Mouse (Mus musculus) layer of hippocampus, postnatal 10 days (tissue): ENCODE data around the gene Ubac1. TPM values are rescaled to one million over a fixed set of nuclear protein-coding genes. Genes with fewer than 3 reads are reported as not detected.

Experiments used
- DNase-seq, 2 experiments: peaks; one replicate each; pipeline ENCODE4 v3.0.0; 2021; ENCODE audit warnings: low spot score in 2 of 2
- total RNA-seq, 2 experiments: library from RNA; stranded (reverse); gene quantifications; 2 replicates each; pipeline ENCODE4 v1.2.3; 2021

Ubac1 gene
- total RNA-seq, 2 experiments from 2014 or later, result 70.1 to 70.8 TPM

DNA sequence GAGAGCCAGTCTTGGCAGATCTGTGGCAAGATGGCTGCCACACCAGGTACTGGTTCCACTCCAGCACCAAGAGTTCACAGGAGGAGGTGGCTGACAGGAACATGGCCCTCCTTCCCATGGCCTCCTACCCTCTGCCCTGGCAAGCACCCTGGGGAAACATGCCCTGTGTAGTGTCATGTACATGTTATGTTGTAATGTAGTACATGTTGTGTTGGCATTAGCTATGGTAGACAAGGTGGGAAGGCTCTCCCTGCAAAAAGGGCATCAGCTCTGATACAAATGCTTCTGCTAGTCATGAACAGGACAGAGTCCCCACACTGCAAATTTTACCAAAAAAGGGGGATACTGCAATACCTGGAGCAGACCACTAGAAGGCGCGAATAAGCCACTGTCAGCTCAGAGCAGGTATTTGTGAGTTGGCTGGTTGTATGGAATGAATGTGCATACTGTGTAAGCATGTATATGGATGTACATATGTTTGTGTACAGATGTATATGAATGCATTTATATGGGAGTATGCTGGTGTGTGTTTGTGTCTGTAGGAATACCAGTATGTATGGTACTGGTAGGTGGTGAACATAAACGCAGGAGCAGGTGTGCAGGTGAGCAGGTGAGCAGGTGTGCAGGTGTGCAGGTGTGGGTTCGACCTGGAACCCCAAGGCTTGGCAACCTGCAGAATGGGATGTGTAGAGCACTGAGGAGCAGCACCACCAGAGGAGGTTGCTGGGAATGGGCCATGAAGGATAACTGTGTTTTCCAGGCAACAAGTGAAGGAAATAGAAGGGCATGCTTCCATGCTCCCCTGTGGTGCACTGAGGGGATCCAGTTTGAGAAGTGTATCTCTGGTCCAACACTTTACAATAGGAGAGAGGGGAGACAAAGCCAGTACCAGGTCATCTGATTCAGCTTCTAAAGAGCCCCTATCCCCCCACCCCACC, 2.9 kb upstream of the Ubac1 start:
- DNase-seq, result peak; percentile 49 to 69

GRCm38 (mm10) chr2:26022626-26023025, 1.1 kb upstream of the Ubac1 start:
- no peak for DNase-seq

- no peak for DNase-seq
Observed at GRCm38 (mm10) chr2:26022258-26022565, 665 bp upstream of the Ubac1 start.

DNA sequence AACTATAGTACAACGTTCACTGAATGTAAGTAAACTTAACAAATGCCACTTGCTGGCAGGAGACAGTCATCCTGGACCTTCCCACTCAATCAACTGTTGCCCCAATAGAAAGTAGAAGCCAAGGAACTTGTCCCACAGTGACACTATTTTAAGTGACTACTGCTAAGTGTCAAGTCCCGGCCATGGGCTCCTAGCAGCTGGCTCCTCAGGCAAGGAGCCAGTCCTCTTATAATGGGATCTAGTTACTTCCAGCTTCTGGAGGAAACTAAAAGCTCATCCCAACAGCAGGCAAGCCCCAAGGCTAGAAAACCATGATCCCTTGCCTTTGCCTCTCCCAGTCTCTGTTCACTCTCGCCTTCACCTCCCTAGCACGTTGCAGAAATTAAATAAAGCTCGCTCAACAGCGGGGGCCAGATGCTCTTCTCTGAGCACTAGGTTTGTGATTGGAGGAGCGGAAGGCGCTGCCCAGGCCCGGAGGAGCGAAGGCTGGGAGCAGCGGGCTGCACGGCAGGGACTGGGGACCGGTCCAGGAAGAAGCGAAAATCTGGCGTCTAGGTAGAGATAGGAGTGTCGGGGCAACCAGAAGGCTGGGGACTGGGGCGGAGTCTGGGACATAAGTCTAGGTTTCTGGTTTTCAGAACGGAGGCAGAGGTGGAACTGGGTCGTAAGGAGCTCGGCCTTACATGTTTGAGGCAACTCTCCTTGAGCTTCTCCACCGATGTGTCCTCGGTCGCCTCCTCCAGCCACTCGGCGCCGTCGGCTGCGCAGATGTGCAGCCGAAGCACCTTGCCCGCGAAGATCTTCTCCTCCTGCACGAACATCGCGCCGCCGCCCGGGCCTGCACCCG, 610 bp downstream of the Ubac1 start:
- DNase-seq, result peak; percentile 53 to 63

- DNase-seq, result no peak
Observed at GRCm38 (mm10) chr2:26019923-26020322, 1.6 kb downstream of the Ubac1 start.

DNA sequence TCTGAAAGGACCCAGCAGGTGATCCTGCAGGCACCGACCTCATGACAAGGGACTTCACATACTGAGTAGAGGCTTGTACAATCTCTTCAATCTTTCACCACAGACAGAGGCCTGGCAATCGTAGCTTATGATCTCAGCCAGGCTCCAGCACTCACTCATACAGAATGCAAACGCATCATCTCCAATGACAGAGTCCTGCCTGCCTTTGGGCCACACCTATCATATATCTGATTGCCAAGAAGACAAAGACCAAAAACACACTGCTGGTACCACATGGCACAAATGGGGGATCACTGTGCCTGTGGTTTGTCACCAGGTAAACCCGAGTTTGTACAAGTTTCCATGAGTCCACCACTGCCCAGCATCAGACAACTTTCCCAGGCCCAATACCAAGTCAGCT, 4.2 kb downstream of the Ubac1 start:
- no peak for DNase-seq

DNA sequence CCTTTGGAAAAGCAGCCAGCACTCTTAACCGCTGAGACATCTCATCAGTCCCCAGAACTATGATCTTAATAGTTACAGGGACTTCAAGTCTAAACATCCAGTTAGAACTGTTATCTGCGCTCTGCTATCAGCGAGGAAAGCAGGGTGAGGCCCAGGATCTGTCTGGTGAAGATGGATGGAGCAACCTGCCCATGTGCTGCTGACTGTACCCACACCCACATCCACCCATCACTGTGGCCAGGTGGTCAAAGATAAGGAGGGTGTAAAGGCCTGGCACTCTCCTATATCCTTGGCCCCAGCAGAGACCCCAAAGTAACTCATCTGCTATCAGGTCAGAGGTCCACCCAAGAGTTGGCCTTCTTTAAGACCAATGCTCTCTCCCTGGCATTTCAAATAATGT, 7.9 kb downstream of the Ubac1 start:
- no peak for DNase-seq

DNA sequence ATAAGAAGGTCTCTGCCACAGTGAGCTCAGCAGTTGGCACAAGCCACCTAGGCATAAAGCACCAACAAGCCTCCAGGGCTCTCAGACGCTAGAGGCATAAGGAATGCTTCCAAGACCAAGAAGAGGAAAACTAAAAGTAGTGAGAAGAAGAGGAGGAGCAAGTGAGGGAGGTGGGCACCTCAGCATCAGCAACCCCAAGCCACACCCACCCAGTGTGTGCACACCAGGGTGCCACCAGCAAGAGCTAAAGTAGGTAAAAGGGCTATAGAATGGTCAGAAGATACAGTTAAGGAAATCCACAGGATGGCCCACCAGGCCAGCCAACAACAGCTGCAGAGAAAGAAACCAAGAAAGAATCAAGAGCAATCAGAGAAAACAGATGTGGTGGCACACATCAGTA, 10.1 kb downstream of the Ubac1 start:
- DNase-seq, result no peak

DNA sequence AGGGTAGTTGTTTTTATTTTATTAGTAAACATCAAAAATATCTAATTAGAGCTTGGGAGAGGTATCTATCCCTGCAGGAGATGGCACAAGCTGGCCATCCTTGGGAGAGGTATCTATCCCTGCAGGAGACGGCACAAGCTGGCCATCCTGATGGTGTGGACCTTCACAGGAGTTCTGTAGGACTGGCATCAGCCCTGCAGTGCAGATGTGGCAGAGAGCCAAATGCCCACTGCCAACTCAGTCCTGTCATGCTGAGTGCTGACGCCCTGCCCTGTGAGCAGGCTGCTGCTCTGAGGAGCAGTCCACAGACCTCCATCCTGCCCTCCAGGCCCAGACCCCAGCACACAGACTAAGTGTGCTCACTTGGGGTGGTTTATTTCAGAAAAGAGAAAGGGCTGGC, 19.5 kb downstream of the Ubac1 start:
- no peak for DNase-seq

DNA sequence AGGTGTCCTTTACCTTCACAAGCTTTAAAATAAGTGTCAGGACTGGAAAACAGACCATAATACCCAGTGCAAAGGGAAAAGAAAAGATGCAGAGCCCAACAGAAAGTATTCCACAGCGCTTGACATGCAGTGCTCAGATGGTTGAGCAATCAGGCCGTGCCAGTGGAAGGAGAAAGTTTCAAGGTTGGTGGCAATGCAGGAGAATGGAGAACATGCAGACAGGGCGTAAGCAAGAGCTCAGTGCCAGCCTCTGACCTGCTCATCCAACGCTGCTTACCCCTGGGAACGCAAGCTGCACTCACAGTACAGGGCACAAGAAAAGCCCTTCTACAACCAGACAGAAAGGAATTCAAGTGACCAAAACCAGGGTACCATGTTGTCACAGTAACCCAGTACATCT, 20.4 kb downstream of the Ubac1 start:
- no peak for DNase-seq

DNA sequence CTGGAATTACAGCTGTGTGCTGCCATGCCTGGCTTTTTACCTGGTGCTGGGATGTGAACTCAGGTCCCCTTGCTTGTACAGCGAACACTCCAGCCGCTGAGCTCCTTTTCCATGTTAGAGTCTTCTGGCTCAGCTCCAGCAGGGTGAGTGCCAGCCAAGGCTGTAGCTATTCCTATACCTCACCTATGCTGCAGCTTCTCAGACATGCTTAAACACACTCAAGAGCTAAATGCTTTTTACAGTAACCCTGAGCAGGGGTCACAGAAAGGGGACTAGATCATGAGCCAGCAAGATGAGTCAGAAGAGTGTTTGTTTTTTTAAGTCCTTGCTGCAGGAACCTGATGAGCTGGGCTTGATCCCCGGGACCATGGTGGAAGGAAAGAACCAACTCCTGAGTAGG, 23.8 kb downstream of the Ubac1 start:
- no peak for DNase-seq

GRCm38 (mm10) chr2:25994791-25995190, 26.8 kb downstream of the Ubac1 start:
- no peak for DNase-seq

DNA sequence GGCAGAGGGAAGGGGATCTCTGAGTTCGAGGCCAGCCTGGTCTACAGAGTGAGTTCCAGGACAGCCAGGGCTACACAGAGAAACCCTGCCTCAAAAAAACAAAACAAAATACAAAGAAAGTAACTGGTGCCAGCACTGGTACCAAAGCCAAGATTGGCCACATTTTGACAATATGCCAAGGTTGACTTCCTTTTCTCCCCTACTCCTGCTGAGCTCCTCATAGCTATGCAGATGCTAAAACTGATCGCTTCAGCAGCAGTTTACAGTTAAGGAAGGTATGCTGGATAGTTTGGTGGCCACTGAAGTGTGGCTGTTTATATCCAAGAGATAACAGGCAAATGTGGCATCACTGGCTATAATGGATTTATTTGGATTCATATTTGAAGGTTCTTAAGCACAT, 29.3 kb downstream of the Ubac1 start:
- no peak for DNase-seq

GRCm38 (mm10) chr2:25989651-25990050, 31.9 kb downstream of the Ubac1 start:
- DNase-seq, result no peak

- no peak for DNase-seq
Observed at GRCm38 (mm10) chr2:25987817-25988216, 33.7 kb downstream of the Ubac1 start.

- no peak for DNase-seq
Observed at GRCm38 (mm10) chr2:25986601-25987000, 34.9 kb downstream of the Ubac1 start.

DNA sequence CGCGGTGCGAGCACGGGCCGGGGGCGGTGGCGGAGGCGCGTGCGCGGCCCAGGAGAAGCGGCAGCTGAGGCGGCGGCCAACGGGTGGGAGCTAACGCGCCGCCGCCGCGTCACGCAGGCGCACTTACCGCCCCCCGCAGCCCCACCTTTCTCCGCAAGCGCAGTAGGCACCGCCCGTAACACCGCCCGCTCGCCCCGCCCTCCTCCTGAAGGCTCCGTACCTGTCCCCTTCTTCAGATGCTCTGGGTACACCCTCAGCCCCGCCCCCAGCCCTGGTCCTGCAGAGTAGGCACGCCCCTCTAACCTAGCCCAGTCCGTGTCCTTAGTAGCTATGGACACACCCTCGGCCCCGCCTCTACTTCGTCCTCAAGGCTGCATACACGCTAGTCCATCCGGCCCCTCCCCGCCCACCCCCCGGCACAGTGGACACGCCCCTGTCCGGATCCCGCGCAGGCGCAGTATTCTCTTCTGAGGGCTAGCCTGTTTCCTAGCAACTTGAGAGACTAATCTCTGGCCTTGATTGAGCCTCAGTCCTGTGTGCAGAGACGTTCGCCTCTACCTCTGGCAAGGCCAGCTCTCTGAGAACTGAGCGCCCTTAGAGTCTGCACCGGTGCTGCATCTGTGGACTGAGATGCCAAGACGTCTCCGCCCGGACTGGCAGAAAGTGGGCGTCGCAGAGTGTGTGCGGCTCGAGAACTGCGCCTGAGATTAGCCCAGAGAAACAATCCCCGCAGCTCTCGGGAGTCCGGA, 38.2 kb downstream of the Ubac1 start, which contains the start of gene Camsap1:
Gene Camsap1 (minus strand): TSS at position 124 of the 749 bp plus-strand sequence.
- peak; percentile 98 to 99 for DNase-seq

GRCm38 (mm10) chr2:25982426-25983091, 39.0 kb downstream of the Ubac1 start:
- peak in 1 of 2 experiments; percentile 50 for DNase-seq

- peak; percentile 36 to 60 for DNase-seq
Observed at GRCm38 (mm10) chr2:25982052-25982425, 39.5 kb downstream of the Ubac1 start.

GRCm38 (mm10) chr2:25978997-25979396, 42.5 kb downstream of the Ubac1 start:
- no peak for DNase-seq
